Mouse (Mus musculus): ENCODE results near the gene Rhbdd2. TPM values are rescaled to one million over a fixed set of nuclear protein-coding genes. Genes with fewer than 3 reads are reported as not detected.
A peak's percentile ranks its signal among the peaks of the same experiment; 100 is the strongest.

The Rhbdd2 gene
- polyA plus RNA-seq, 1 experiment from 2014 or later = 99.5 TPM

DNA sequence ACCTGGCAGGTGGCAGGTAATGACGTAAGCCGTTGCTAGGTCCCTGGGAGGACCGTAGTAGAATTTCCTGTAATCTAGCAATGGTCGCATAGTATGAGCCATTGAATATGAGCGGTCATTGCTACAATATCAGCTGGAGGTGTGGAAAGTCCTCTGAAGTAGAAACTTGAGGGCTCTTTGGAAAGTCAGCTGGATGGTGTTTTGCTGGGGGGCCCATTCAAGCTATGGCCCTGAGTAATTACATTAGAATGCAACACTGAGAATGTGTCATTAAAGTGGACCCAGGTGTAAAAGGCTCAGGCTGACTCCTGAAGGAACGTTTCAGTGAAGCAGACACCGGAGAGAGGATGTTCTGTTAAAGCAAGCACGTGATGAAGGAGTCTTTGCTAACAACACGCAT lies 11.9 kb upstream of the Rhbdd2 start:
- H3K27me3 ChIP-seq (ENCODE audit: control insufficient read depth, insufficient read depth, low read length) = no peaks in the 10 kb centered on the region
- 84% methylated on average over 9 of the region's 9 CpGs for WGBS
- H3K9ac ChIP-seq (replicated peaks; ENCODE audit: low read length) = no peak overlapping the region
- ATAC-seq (ENCODE audit: low FRiP score, low TSS enrichment) (no peak), DNase-seq (no peak)
- no peaks in the 10 kb centered on the region for H3K36me3 ChIP-seq (ENCODE audit: control insufficient read depth, insufficient read depth, low read length)
- H3K27ac ChIP-seq (replicated peaks; ENCODE audit: low read depth, low read length) = no peak overlapping the region
- H3K9me3 ChIP-seq (ENCODE audit: control insufficient read depth, low read length) = no peaks in the 10 kb centered on the region
- H3K4me2 ChIP-seq (ENCODE audit: low read length) = no peak overlapping the region
- no peak overlapping the region for H3K4me3 ChIP-seq (replicated peaks; ENCODE audit: low read depth, low read length)
- no peaks in the 10 kb centered on the region for H3K4me1 ChIP-seq (ENCODE audit: control insufficient read depth, insufficient read depth, low read length)

DNA sequence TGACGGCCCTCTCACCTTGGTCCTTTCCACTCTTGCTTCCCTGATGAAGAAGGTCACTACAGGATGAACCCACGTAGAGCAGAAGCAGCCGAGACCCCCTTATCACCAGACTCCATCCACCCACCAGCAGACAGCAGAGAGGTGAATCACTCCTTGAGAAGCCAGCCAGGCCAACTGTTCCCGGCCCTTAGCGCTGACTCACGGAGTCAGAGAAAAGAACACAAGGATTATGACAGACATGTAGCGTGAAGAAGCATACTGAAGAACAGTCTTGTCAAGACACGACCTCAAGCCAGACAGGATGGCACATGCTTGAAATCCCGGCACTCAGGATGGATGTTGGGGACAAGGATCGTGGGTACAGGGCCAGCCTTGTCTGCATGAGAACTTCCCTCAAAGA lies 10.7 kb upstream of the Rhbdd2 start:
- 84% methylated on average over 10 of the region's 10 CpGs for WGBS
- H3K4me2 ChIP-seq (ENCODE audit: low read length) = no peak overlapping the region
- H3K36me3 ChIP-seq (ENCODE audit: control insufficient read depth, insufficient read depth, low read length) = no peaks in the 10 kb centered on the region
- H3K27me3 ChIP-seq (ENCODE audit: control insufficient read depth, insufficient read depth, low read length) = no peaks in the 10 kb centered on the region
- no peak overlapping the region for H3K4me3 ChIP-seq (replicated peaks; ENCODE audit: low read depth, low read length)
- DNase-seq (no peak), ATAC-seq (ENCODE audit: low FRiP score, low TSS enrichment) (no peak)
- no peaks in the 10 kb centered on the region for H3K9me3 ChIP-seq (ENCODE audit: control insufficient read depth, low read length)
- H3K4me1 ChIP-seq (ENCODE audit: control insufficient read depth, insufficient read depth, low read length) = no peaks in the 10 kb centered on the region
- H3K27ac ChIP-seq (replicated peaks; ENCODE audit: low read depth, low read length) = no peak overlapping the region
- no peak overlapping the region for H3K9ac ChIP-seq (replicated peaks; ENCODE audit: low read length)

DNA sequence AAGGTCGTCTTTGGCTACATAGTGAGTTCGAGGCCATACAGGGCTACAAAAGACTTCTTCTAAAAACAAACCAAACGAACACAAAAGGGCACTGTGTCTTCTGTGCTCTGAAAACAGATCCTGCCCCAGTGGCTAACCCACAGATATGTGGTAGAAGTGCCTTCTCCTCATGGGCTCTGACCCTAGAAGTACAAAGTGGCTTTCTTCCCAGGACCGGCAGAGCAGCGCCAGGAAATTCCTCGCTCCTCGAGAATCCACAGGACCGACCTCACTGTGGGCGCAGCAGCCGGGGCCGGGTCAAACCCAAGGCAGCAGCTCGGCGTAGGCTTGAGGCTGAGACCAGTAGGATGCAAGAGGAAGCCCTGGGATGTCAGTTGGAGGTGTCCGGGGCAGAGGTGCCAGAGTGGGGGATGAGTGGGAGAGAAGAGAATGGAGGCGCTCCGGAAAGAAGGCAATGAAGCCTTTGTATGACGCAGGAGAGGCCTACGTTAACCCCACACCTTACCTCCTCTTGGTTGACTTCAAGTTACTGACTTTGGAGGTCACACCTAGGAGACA lies 9.3 kb upstream of the Rhbdd2 start:
- no peak overlapping the region for H3K9ac ChIP-seq (replicated peaks; ENCODE audit: low read length)
- ATAC-seq (ENCODE audit: low FRiP score, low TSS enrichment) = no peak
- WGBS = 89% methylated on average over 18 of the region's 18 CpGs

DNA sequence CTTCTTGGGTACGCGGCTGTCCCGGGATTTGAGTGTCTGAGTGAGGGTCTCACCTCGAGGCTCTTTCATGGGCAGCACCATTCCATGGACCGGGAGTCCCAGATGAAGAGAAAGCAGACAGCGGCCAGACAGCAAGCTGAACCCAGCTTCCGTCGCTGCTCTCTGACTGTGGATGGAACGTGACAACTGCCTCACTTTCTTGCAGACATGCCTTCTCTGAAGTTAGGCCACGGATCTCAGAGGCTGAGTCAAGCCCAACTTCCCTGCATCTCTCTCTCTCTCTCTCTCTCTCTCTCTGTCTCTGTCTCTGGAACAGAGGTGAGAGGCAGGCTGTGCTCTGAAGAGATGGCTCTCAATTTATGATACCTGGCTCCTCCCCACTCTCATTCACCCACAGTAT lies 3.5 kb upstream of the Rhbdd2 start:
- no peaks in the 10 kb centered on the region for H3K36me3 ChIP-seq (ENCODE audit: control insufficient read depth, insufficient read depth, low read length)
- peak; percentile 41 for DNase-seq
- H3K27me3 ChIP-seq (ENCODE audit: control insufficient read depth, insufficient read depth, low read length) = no peaks in the 10 kb centered on the region
- WGBS = 35% methylated on average over 10 of the region's 10 CpGs
- H3K4me2 ChIP-seq (ENCODE audit: low read length) = peak overlapping the region; percentile 35; the same call in 1 of the 2 replicates
- H3K4me1 ChIP-seq (ENCODE audit: control insufficient read depth, insufficient read depth, low read length) = peaks cover 8% of the 10 kb centered on the region; the same call in 1 of the 2 replicates
- H3K27ac ChIP-seq (replicated peaks; ENCODE audit: low read depth, low read length) = no peak overlapping the region
- H3K9me3 ChIP-seq (ENCODE audit: control insufficient read depth, low read length) = no peaks in the 10 kb centered on the region
- no peak overlapping the region for H3K4me3 ChIP-seq (replicated peaks; ENCODE audit: low read depth, low read length)
- H3K9ac ChIP-seq (replicated peaks; ENCODE audit: low read length) = no peak overlapping the region
- ATAC-seq (ENCODE audit: low FRiP score, low TSS enrichment) = no peak

More for the DNA sequence above, 9.3 kb upstream of the Rhbdd2 start:
- no peak overlapping the region for H3K4me3 ChIP-seq (replicated peaks; ENCODE audit: low read depth, low read length)
- H3K4me1 ChIP-seq (ENCODE audit: control insufficient read depth, insufficient read depth, low read length) = no peaks in the 10 kb centered on the region
- H3K36me3 ChIP-seq (ENCODE audit: control insufficient read depth, insufficient read depth, low read length) = no peaks in the 10 kb centered on the region
- DNase-seq = no peak
- H3K27ac ChIP-seq (replicated peaks; ENCODE audit: low read depth, low read length) = no peak overlapping the region
- no peaks in the 10 kb centered on the region for H3K27me3 ChIP-seq (ENCODE audit: control insufficient read depth, insufficient read depth, low read length)
- no peaks in the 10 kb centered on the region for H3K9me3 ChIP-seq (ENCODE audit: control insufficient read depth, low read length)
- no peak overlapping the region for H3K4me2 ChIP-seq (ENCODE audit: low read length)

DNA sequence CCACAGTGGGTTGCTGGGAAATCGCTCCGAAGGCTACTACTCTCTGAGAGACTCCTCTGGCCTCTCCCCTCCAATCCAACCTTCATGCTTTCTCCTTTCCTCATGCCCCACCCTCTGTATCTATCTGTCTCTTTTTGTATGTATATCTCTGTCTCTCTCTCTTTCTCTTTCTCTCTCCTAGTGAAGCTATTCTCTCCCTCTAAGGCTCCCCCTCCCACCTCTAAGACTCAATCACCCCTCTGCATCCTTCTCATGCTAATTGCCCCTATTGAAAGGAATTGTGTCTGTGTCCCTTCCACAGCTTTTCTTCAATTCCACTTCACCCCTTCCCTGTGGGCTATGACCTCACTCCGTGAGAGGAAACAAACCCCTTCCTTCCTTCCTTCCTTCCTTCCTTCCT lies 3.0 kb upstream of the Rhbdd2 start:
- WGBS = 79% methylated on average over 3 of the region's 3 CpGs
- peaks cover 10% of the 10 kb centered on the region; the same call in 1 of the 2 replicates for H3K4me1 ChIP-seq (ENCODE audit: control insufficient read depth, insufficient read depth, low read length)
- ATAC-seq (ENCODE audit: low FRiP score, low TSS enrichment) (no peak), DNase-seq (no peak)
- H3K4me2 ChIP-seq (ENCODE audit: low read length) = no peak overlapping the region
- no peaks in the 10 kb centered on the region for H3K36me3 ChIP-seq (ENCODE audit: control insufficient read depth, insufficient read depth, low read length)
- no peak overlapping the region for H3K4me3 ChIP-seq (replicated peaks; ENCODE audit: low read depth, low read length)
- no peaks in the 10 kb centered on the region for H3K9me3 ChIP-seq (ENCODE audit: control insufficient read depth, low read length)
- H3K9ac ChIP-seq (replicated peaks; ENCODE audit: low read length) = no peak overlapping the region
- H3K27me3 ChIP-seq (ENCODE audit: control insufficient read depth, insufficient read depth, low read length) = no peaks in the 10 kb centered on the region
- no peak overlapping the region for H3K27ac ChIP-seq (replicated peaks; ENCODE audit: low read depth, low read length)

DNA sequence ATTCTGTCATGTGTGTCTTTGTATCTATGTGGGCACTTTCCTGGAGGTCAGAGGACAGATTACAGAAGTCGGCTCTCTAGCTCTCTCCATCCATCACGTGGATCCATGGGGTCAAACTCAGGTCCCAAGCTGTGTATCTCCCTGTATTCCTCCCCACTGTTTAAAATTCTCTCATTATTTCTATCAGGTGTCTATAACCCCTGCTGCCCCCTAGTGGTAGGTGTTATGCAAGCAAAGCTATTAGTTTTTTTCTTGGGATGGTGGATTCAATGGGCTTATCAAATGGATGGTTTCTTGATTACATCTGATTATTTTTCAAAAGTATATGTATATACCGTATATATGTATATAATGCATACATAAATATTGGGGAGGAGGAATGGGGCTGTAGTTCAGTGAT lies 1.8 kb upstream of the Rhbdd2 start:
- Histone ChIP-seq H3K9ac (replicated peaks; ENCODE audit: low read length) (no peak overlapping the region), H3K27ac (replicated peaks; ENCODE audit: low read depth, low read length) (no peak overlapping the region), H3K4me3 (replicated peaks; ENCODE audit: low read depth, low read length) (no peak overlapping the region), H3K27me3 (ENCODE audit: control insufficient read depth, insufficient read depth, low read length) (no peaks in the 10 kb centered on the region), H3K4me2 (ENCODE audit: low read length) (no peak overlapping the region), H3K36me3 (ENCODE audit: control insufficient read depth, insufficient read depth, low read length) (peaks cover 7% of the 10 kb centered on the region), H3K4me1 (ENCODE audit: control insufficient read depth, insufficient read depth, low read length) (peaks cover 10% of the 10 kb centered on the region; the same call in 1 of the 2 replicates), H3K9me3 (ENCODE audit: control insufficient read depth, low read length) (no peaks in the 10 kb centered on the region)
- WGBS = 27% methylated on average over 3 of the region's 3 CpGs
- ATAC-seq (ENCODE audit: low FRiP score, low TSS enrichment) (no peak), DNase-seq (peak; percentile 86)

DNA sequence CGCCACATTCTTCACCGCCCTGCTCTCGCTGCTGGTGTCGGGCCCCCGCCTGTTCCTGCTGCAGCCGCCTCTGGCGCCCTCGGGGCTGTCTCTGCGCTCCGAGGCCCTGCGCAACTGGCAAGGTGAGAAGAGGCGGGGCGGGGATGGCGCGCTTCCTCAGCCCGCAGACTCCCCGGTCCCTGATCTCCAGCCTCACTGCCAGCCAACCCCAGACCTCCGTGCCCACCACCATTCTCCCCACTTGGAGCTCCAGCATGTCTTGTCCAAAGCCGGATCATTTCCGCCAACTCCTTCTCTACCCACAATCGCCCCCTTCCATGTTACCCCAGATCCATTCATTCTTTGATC lies 353 bp downstream of the Rhbdd2 start:
- Histone ChIP-seq H3K4me3 (replicated peaks; ENCODE audit: low read depth, low read length) (peak overlapping the region; percentile 86), H3K4me1 (ENCODE audit: control insufficient read depth, insufficient read depth, low read length) (peaks cover 10% of the 10 kb centered on the region; the same call in 1 of the 2 replicates), H3K27me3 (ENCODE audit: control insufficient read depth, insufficient read depth, low read length) (no peaks in the 10 kb centered on the region), H3K9ac (replicated peaks; ENCODE audit: low read length) (peak overlapping the region; percentile 81), H3K36me3 (ENCODE audit: control insufficient read depth, insufficient read depth, low read length) (peaks cover 27% of the 10 kb centered on the region), H3K9me3 (ENCODE audit: control insufficient read depth, low read length) (no peaks in the 10 kb centered on the region), H3K27ac (replicated peaks; ENCODE audit: low read depth, low read length) (peak overlapping the region; percentile 93), H3K4me2 (ENCODE audit: low read length) (peak overlapping the region; percentile 74)
- WGBS = under 1% methylated on average over 21 of the region's 21 CpGs
- DNase-seq = no peak
- ATAC-seq (ENCODE audit: low FRiP score, low TSS enrichment) = peak; percentile 86

DNA sequence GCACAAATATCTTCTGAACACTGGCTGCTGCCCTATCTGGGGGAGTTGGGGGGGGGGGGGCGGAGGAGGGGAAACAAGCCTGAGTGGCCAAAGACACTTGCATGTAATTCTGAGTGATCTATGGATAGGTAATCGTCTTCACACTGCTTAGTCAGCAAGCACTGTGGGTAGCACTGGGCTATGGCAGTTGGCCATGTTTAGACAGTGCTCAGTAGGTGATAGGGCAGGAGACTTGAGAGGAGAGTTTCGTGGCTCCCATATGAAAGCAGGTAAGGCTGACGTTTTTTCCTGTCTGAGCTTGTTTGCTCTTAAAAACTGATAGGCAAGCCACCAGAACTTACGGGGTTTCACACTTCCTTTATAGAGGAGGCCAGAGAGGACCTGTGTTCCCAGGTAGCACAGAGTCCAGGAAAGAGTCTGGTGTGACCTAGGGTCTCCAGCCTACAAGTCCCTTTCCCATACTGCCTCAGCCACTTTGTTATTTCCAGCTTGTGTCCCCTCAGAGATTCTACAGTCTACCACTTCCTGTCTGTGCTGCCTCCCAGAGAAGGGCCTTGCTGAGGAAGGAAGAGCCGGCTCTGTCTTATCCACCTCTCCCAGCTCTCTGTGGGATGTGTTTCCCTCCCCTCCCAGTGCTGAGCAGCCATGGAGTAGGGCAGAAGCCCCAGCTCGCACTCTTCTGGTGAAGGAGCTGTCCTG lies 7.5 kb downstream of the Rhbdd2 start:
- no peaks in the 10 kb centered on the region for H3K27me3 ChIP-seq (ENCODE audit: control insufficient read depth, insufficient read depth, low read length)
- H3K36me3 ChIP-seq (ENCODE audit: control insufficient read depth, insufficient read depth, low read length) = peaks cover 73% of the 10 kb centered on the region
- no peak for ATAC-seq (ENCODE audit: low FRiP score, low TSS enrichment)
- H3K27ac ChIP-seq (replicated peaks; ENCODE audit: low read depth, low read length) = no peak overlapping the region
- no peak overlapping the region for H3K4me3 ChIP-seq (replicated peaks; ENCODE audit: low read depth, low read length)
- WGBS = 88% methylated on average over 7 of the region's 7 CpGs
- H3K9ac ChIP-seq (replicated peaks; ENCODE audit: low read length) = no peak overlapping the region
- no peak overlapping the region for H3K4me2 ChIP-seq (ENCODE audit: low read length)
- H3K9me3 ChIP-seq (ENCODE audit: control insufficient read depth, low read length) = no peaks in the 10 kb centered on the region
- DNase-seq = no peak
- no peaks in the 10 kb centered on the region for H3K4me1 ChIP-seq (ENCODE audit: control insufficient read depth, insufficient read depth, low read length)

DNA sequence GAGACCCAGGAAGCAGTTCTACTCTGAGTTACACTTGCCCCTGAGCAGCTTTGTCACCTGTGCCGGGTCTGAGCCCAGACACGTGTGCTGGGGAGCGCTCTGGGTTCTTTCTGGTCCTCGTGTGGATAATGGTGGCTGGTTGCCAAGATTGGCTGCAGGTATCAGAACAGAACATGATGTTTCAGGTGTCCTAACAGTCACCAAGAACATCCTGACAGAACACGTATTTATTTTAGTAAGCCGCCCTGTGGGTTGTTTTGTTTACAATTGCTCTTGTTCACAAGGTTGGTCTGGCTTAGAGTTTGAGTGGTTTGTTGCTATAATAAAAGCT lies 8.0 kb downstream of the Rhbdd2 start:
- WGBS = 94% methylated on average over 6 of the region's 6 CpGs
- Histone ChIP-seq H3K4me1 (ENCODE audit: control insufficient read depth, insufficient read depth, low read length) (no peaks in the 10 kb centered on the region), H3K36me3 (ENCODE audit: control insufficient read depth, insufficient read depth, low read length) (peaks cover 68% of the 10 kb centered on the region), H3K27me3 (ENCODE audit: control insufficient read depth, insufficient read depth, low read length) (no peaks in the 10 kb centered on the region), H3K4me2 (ENCODE audit: low read length) (no peak overlapping the region), H3K9ac (replicated peaks; ENCODE audit: low read length) (no peak overlapping the region), H3K27ac (replicated peaks; ENCODE audit: low read depth, low read length) (no peak overlapping the region), H3K9me3 (ENCODE audit: control insufficient read depth, low read length) (no peaks in the 10 kb centered on the region), H3K4me3 (replicated peaks; ENCODE audit: low read depth, low read length) (no peak overlapping the region)
- ATAC-seq (ENCODE audit: low FRiP score, low TSS enrichment) = no peak
- no peak for DNase-seq

Data from midbrain, embryonic 14.5 days (tissue).